Mouse (Mus musculus) cerebellum, postnatal 10 days (tissue): ENCODE data around the gene Gm21981.
A peak's percentile ranks its signal among the peaks of the same experiment; 100 is the strongest.
"Not testable (repeated sequence)": the region's sequence is repeated elsewhere in the genome, so short reads cannot be mapped to it uniquely, and the experiment has no call there.

ENCODE experiments used
- DNase-seq, 2 experiments: peaks; one replicate each; pipeline ENCODE4 v3.0.0; 2021; ENCODE audit warnings: mixed read lengths in 2 of 2

Gene Gm21981

GRCm38 (mm10) chr17:47663009-47663713 lies 31.1 kb downstream of the Gm21981 start:
- no peak for DNase-seq

- DNase-seq = no peak
Observed at GRCm38 (mm10) chr17:47658741-47659243, 35.5 kb downstream of the Gm21981 start.

- no peak for DNase-seq
Observed at GRCm38 (mm10) chr17:47657901-47658300, 36.4 kb downstream of the Gm21981 start.

- DNase-seq = no peak
Observed at GRCm38 (mm10) chr17:47655697-47656096, 38.6 kb downstream of the Gm21981 start.

GRCm38 (mm10) chr17:47654346-47654745 lies 39.9 kb downstream of the Gm21981 start:
- DNase-seq = not testable (repeated sequence)

- no peak for DNase-seq
Observed at GRCm38 (mm10) chr17:47651953-47652352, 42.3 kb downstream of the Gm21981 start.

- no peak for DNase-seq
Observed at GRCm38 (mm10) chr17:47648966-47649365, 45.3 kb downstream of the Gm21981 start.

GRCm38 (mm10) chr17:47646683-47647082 lies 47.6 kb downstream of the Gm21981 start:
- peak; percentile 72 to 74 for DNase-seq

- DNase-seq = no peak
Observed at GRCm38 (mm10) chr17:47642992-47643391, 51.3 kb downstream of the Gm21981 start.
